Mouse (Mus musculus) layer of hippocampus, adult 9-10 months (tissue): ENCODE measurements around the gene Fkbp3.

Experiments
- DNase-seq: peaks from one replicate; pipeline ENCODE4 v3.0.0; 2022; ENCODE audit warnings: low spot score

The Fkbp3 gene

GRCm38 (mm10) chr12:65035839-65036189 is 38.0 kb downstream of the Fkbp3 start:
- DNase-seq = no peak

- no peak for DNase-seq
Measured at GRCm38 (mm10) chr12:65022842-65023241, 51.0 kb downstream of the Fkbp3 start.
